Mouse (Mus musculus) forebrain, postnatal 0 days (tissue): ENCODE data around the gene Skap1. TPM values are rescaled to one million over a fixed set of nuclear protein-coding genes. Genes with fewer than 3 reads are reported as not detected.
A peak's percentile ranks its signal among the peaks of the same experiment; 100 is the strongest.

Experiments
- ATAC-seq: fragments of 200-750 bp; cut with Nextera tagmentation; 2 replicates; pipeline ENCODE4 v1.8.0; 2017; ENCODE audit warnings: mild to moderate bottlenecking, moderate library complexity
- DNase-seq: peaks from one replicate; pipeline ENCODE4 v3.0.0-alpha.2; 2015
- H3K27ac ChIP-seq: fragments of 300-500 bp; sonication (generic); 2 replicates; pipeline ENCODE4 v1.5.1; 2014; ENCODE audit warnings: low read depth, mild to moderate bottlenecking, antibody characterized with exemption, low read length, moderate library complexity, mixed read lengths
- H3K27me3 ChIP-seq: fragments of 300-500 bp; sonication (generic); 2 replicates; pipeline ENCODE4 v1.6.1; 2014; ENCODE audit warnings: mild to moderate bottlenecking, low read length, mixed read lengths; ENCODE audit not compliant: insufficient read depth
- H3K36me3 ChIP-seq: fragments of 300-500 bp; sonication (generic); 2 replicates; pipeline ENCODE4 v1.6.1; 2014; ENCODE audit warnings: mild to moderate bottlenecking, moderate library complexity; ENCODE audit not compliant: insufficient read depth
- H3K4me1 ChIP-seq: fragments of 300-500 bp; sonication (generic); 2 replicates; pipeline ENCODE4 v1.6.1; 2014; ENCODE audit warnings: antibody characterized with exemption; ENCODE audit not compliant: insufficient read depth
- H3K4me2 ChIP-seq: fragments of 300-500 bp; sonication (generic); 2 replicates; pipeline ENCODE4 v1.6.1; 2014; ENCODE audit warnings: low read depth, mild to moderate bottlenecking, moderate library complexity
- H3K4me3 ChIP-seq: fragments of 300-500 bp; sonication (generic); 2 replicates; pipeline ENCODE4 v1.5.1; 2014; ENCODE audit warnings: low read depth, low read length, mixed read lengths
- H3K9ac ChIP-seq: fragments of 300-500 bp; sonication (generic); 2 replicates; pipeline ENCODE4 v1.6.1; 2014; ENCODE audit warnings: mild to moderate bottlenecking
- H3K9me3 ChIP-seq: fragments of 300-500 bp; sonication (generic); 2 replicates; pipeline ENCODE4 v1.6.1; 2016; ENCODE audit warnings: low read length
- CTCF ChIP-seq: sonication (generic); IDR thresholded peaks from 2 replicates; pipeline ENCODE4 v1.5.1; 2016; ENCODE audit warnings: antibody characterized with exemption, control low read depth, low read depth
- WGBS: fragments of 180-500 bp; shearing (Covaris S2); extraction: QIAGEN DNeasy Blood & Tissue Kit; methylation state at CpG from one replicate; pipeline ENCODE4 v1.1.7; 2014; 5-methylcytosine and 5-hydroxymethylcytosine counted together
- polyA plus RNA-seq: library from polyadenylated mRNA; unstranded; fragments of >200 nt; fragmentation: Nextera tagmentation; extraction: Ambion mirVana; gene quantifications from 2 replicates; pipeline ENCODE4 v1.2.1, GENCODE M21; 2015
- total RNA-seq: library from RNA; depleted of rRNA; stranded (reverse); fragments of >200 nt; gene quantifications from 2 replicates; pipeline ENCODE4 v1.2.3, GENCODE M21; 2014

The Skap1 gene
- total and polyA plus RNA-seq, 2 experiments from 2014 or later, result 1.6 to 3.7 TPM

DNA sequence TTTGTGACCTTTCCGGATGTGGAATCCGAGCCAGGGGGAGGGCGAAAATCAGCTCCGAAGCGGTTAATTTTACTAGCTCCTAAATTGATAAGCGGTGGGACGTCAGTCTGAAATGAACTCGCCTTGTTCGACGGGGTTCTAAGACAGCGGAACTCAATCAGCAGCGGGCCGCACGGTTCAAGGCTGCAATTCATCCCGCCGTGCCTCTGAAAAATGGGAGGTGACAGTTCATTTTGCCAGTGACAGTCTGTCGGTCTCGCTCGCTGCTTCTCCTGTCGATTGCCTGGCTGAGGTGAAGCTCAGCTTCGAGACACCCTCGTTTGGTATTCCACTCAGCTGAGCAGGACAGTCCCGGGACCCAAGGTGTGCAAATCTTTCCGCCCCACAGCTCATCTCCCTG is 16.5 kb upstream of the Skap1 start:
- no peak overlapping the region for H3K4me2 ChIP-seq
- no peak overlapping the region for H3K4me3 ChIP-seq
- H3K27me3 ChIP-seq, result no peaks in the 10 kb centered on the region
- TF ChIP-seq CTCF, result no peak
- H3K4me1 ChIP-seq, result no peaks in the 10 kb centered on the region
- WGBS, result 66% methylated on average over 24 of the region's 24 CpGs
- no peaks in the 10 kb centered on the region for H3K9me3 ChIP-seq
- no peak overlapping the region for H3K27ac ChIP-seq
- ATAC-seq (no peak), DNase-seq (no peak)
- no peaks in the 10 kb centered on the region for H3K36me3 ChIP-seq
- no peak overlapping the region for H3K9ac ChIP-seq

DNA sequence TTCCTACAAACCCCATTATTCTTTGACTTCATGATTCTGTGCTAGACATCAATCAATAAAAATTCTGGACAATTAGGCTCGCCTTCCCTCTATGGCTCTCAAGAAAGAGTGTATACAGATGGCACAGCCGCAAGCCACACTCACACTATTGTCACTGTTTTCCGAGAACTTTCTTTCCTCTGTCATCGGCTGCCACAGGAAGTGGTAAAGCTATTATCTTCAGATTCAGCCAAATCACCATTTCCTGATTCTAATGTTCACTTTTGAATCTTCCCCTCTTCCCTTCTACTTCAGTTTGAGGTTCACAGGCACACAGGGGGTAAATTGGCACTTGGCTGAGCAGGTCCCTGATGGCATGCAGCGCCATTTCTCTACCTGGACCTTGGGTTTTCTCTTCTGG is 9.3 kb upstream of the Skap1 start:
- no peak overlapping the region for H3K4me3 ChIP-seq
- no peaks in the 10 kb centered on the region for H3K9me3 ChIP-seq
- ATAC-seq (no peak), DNase-seq (no peak)
- H3K4me2 ChIP-seq, result no peak overlapping the region
- no peaks in the 10 kb centered on the region for H3K4me1 ChIP-seq
- no peak overlapping the region for H3K9ac ChIP-seq
- H3K27ac ChIP-seq, result no peak overlapping the region
- no peak for TF ChIP-seq CTCF
- H3K27me3 ChIP-seq, result no peaks in the 10 kb centered on the region
- 88% methylated on average over 5 of the region's 5 CpGs for WGBS
- H3K36me3 ChIP-seq, result no peaks in the 10 kb centered on the region

DNA sequence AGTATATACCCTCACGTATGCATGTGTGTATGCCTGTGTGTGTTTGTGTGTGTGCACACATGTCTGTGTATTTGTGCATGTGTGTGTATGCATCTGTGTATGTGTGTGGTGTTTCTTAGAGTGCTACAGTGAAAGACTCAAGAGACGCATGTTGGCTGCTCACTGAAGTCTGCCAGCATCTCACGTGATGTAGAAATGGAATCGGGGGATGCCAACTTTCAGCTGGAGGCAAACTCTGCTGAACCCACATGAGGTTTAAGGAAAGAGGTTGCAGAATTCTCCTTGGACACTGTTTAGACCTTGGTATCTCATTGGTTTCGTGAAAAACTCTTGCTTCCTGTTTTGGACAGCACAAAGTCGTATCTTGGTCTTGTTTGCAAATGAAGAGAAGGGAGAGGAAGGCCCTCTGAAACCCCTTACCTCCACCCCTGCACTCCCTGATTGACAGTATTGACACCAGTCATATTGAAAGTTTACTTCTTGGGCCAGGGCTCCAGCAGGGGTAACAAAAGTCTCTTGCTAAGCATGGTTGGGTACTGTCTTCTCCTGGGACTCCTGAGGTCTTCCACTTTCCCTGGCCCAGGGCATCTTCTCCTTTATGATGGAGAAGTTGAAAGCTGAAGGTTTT is 8.6 kb upstream of the Skap1 start:
- no peaks in the 10 kb centered on the region for H3K9me3 ChIP-seq
- WGBS, result 82% methylated on average over 6 of the region's 6 CpGs
- H3K36me3 ChIP-seq, result no peaks in the 10 kb centered on the region
- no peak overlapping the region for H3K27ac ChIP-seq
- H3K27me3 ChIP-seq, result no peaks in the 10 kb centered on the region
- no peak overlapping the region for H3K4me3 ChIP-seq
- no peak overlapping the region for H3K4me2 ChIP-seq
- TF ChIP-seq CTCF, result no peak
- no peaks in the 10 kb centered on the region for H3K4me1 ChIP-seq
- DNase-seq, result peak; percentile 3
- H3K9ac ChIP-seq, result no peak overlapping the region
- ATAC-seq, result no peak

DNA sequence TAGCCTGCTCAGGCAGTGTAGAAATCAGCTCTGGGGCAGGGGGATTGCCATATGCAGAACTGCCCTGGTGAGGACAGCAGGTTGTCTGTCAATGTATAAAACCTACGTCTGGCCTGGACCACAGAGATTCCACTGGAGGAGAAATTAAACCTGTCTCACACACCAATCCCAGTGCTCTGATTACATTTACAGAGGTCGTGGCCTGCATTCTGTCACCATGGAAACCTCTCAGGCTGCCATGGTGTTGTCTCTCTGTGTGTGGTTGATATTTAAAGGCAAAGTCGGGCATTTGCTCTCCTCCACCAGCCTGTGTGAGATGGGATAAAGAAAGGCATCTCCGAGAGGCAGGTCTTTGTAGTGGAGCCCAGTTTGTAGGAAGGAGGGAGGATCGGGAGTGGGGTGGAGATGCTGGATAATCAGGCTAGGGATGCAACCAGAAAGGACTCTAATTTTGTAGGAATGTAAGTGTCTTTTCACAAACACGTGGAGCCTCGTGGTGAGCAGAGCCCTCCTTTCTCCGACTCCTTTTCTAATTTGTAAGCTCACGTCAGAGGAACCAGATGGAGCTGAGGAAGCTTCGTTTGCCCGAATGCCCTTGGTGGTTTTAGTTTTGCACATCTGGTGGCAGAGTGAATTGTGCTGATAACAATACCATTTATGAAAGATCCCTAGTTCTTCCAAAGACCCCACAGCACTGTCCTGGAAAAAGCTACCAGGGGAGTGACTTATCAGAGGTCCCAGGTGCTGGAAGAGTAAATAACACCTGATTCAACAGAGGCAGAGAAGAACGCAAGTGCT is 7.7 kb upstream of the Skap1 start:
- 14% methylated on average over 12 of the region's 12 CpGs for WGBS
- no peak overlapping the region for H3K4me2 ChIP-seq
- no peak overlapping the region for H3K4me3 ChIP-seq
- H3K9ac ChIP-seq, result no peak overlapping the region
- DNase-seq, result peak; percentile 71
- no peaks in the 10 kb centered on the region for H3K9me3 ChIP-seq
- peaks cover 2% of the 10 kb centered on the region for H3K4me1 ChIP-seq
- H3K36me3 ChIP-seq, result no peaks in the 10 kb centered on the region
- H3K27ac ChIP-seq, result peak overlapping the region; percentile 66
- TF ChIP-seq CTCF, result no peak
- ATAC-seq, result peak; percentile 93
- no peaks in the 10 kb centered on the region for H3K27me3 ChIP-seq

- no peaks in the 10 kb centered on the region for H3K36me3 ChIP-seq
- 47% methylated on average over 4 of the region's 4 CpGs for WGBS
- no peak overlapping the region for H3K9ac ChIP-seq
- no peak for TF ChIP-seq CTCF
- H3K9me3 ChIP-seq, result no peaks in the 10 kb centered on the region
- peaks cover 24% of the 10 kb centered on the region for H3K4me1 ChIP-seq
- DNase-seq, result no peak
- peak; percentile 16; the same call in 1 of the 2 replicates for ATAC-seq
- peak overlapping the region; percentile 42; the same call in 1 of the 2 replicates for H3K27ac ChIP-seq
- no peaks in the 10 kb centered on the region for H3K27me3 ChIP-seq
- H3K4me2 ChIP-seq, result peak overlapping the region; percentile 28; the same call in 1 of the 2 replicates
- no peak overlapping the region for H3K4me3 ChIP-seq
Observed at GRCm38 (mm10) chr11:96461766-96462165, 2.6 kb upstream of the Skap1 start.

DNA sequence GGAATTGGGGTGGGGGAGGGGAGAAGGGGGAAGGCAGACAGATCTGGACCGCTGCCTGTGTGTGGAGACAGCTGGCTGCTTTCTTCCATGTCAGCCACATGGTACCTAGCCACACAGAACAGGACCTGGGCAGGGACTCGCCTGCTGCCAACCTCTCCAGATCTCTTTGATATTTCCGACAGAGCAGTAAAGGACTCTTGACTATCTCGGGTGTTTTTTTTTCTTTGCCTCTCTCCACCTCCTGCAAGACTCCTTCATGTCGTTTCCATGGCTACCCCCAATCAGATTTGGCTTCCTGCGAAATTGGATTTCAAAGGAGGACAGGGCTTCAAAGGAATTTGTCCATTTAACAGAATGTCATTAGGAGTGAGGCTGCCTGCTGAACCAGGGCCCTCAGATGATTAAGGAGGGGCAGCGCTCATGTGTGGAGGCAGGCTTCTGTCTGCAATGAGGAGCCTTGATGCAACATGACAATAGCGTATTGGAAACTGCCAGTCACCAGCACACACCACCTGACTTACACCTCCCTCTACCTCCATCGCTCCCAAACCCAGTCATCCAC is 2.1 kb upstream of the Skap1 start:
- peak overlapping the region; percentile 42; the same call in 1 of the 2 replicates for H3K27ac ChIP-seq

GRCm38 (mm10) chr11:96464716-96465060 is 295 bp downstream of the Skap1 start:
- no peak for TF ChIP-seq CTCF
- no peaks in the 10 kb centered on the region for H3K36me3 ChIP-seq
- H3K4me2 ChIP-seq, result peak overlapping the region; percentile 60
- H3K27me3 ChIP-seq, result no peaks in the 10 kb centered on the region
- H3K27ac ChIP-seq, result no peak overlapping the region
- H3K9me3 ChIP-seq, result no peaks in the 10 kb centered on the region
- no peak for ATAC-seq
- WGBS, result 31% methylated on average over 5 of the region's 5 CpGs
- peak overlapping the region; percentile 32 for H3K4me3 ChIP-seq
- H3K9ac ChIP-seq, result peak overlapping the region; percentile 35; the same call in 1 of the 2 replicates
- DNase-seq, result no peak
- H3K4me1 ChIP-seq, result peaks cover 24% of the 10 kb centered on the region

More for the DNA sequence above, 2.1 kb upstream of the Skap1 start:
- H3K27me3 ChIP-seq, result no peaks in the 10 kb centered on the region
- 5% methylated on average over 9 of the region's 9 CpGs for WGBS
- peaks cover 24% of the 10 kb centered on the region for H3K4me1 ChIP-seq
- H3K9ac ChIP-seq, result no peak overlapping the region
- H3K4me2 ChIP-seq, result peak overlapping the region; percentile 28
- no peaks in the 10 kb centered on the region for H3K36me3 ChIP-seq
- peak; percentile 80 for DNase-seq
- no peak overlapping the region for H3K4me3 ChIP-seq
- ATAC-seq, result peak; percentile 80
- TF ChIP-seq CTCF, result no peak
- H3K9me3 ChIP-seq, result no peaks in the 10 kb centered on the region
